Mouse (Mus musculus): ENCODE measurements around the gene Abcc4.

The Abcc4 gene

DNA sequence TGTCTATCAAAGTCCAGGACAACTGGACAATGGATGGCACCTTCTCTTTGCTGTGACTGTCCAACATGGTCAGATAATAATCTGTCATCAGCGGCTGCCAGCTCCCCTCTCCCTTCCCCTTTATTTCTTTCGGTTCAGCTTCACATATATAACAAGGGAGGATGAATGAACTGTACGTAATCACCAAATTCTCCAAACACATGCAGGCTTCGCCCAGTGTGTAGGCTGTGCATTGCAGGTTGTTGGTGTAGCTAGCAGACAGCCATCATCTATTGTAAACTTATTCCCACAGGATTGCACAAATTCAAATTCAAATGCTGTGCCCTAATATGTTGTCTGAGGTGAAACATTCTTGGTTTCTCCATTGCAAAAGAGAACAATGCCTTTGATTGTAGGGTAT lies 271.2 kb downstream of the Abcc4 start:
- DNase-seq (ENCODE audit: low read depth, low spot score): no peak

DNA sequence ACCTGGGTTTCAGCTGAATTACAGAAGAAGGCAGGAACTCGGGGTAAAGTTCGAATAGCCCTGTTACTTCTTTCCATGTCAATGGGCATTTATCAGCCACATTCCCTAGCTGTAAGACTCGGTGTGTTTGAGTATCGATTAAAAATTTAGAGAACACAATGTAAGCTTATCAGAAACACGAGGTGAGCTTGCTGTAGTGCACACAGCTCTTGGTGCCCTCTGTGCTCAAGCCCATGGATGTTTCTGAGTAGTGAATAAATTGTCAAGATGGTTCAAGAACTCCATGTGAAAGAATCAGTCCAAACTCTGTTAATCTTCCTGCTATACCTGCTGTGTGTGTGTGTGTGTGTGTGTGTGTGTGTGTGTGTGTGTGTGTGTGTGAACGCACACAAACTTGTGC lies 272.2 kb downstream of the Abcc4 start:
- no peak for DNase-seq (ENCODE audit: low read depth, low spot score)

All from retina, postnatal 7 days (tissue).